Mouse (Mus musculus) common myeloid progenitor, adult 5-6 weeks (primary cell): ENCODE data around the gene Tex264. TPM values are rescaled to one million over a fixed set of nuclear protein-coding genes. Genes with fewer than 3 reads are reported as not detected.
"Not testable (repeated sequence)": the region's sequence is repeated elsewhere in the genome, so short reads cannot be mapped to it uniquely, and the experiment has no call there.

Experiments
- ATAC-seq: replicated peaks from 2 replicates; pipeline ENCODE4 v1.8.0; 2016; ENCODE audit warnings: low read depth, mild to moderate bottlenecking, moderate TSS enrichment, inconsistent platforms; ENCODE audit not compliant: poor library complexity, severe bottlenecking
- total RNA-seq: library from RNA; stranded (forward); fragments of 200-1000, 187-1606 nt; gene quantifications from 2 replicates; pipeline ENCODE4 v1.2.3, GENCODE M21; 2017

Gene Tex264
- total RNA-seq, 1 experiment from 2014 or later = 20.0 TPM

GRCm38 (mm10) chr9:106664856-106665255 lies 20.9 kb downstream of the Tex264 start:
- ATAC-seq = no peak

DNA sequence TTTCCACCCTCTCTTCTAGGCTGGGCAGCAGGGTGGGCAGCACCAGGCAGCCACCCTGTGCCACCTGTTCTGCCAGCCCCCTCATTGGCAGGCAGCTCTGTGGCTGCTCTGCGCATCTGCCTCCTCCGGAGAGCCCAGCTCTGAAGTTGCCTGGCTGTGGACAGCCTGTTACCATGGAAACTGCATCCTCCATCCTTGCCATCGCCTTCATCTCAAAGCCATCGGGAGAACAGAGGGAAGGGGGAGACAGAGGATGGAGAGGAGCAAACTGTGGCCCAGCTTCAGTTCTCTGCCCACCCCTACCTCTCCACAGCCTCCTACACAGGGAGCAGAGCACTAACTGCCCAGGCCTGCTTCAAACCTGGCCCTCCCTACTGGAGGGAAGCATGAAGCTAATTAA lies 21.3 kb downstream of the Tex264 start:
- ATAC-seq = no peak

- ATAC-seq = no peak
These were observed 22.5 kb downstream of the Tex264 start for GRCm38 (mm10) chr9:106663200-106663599.

DNA sequence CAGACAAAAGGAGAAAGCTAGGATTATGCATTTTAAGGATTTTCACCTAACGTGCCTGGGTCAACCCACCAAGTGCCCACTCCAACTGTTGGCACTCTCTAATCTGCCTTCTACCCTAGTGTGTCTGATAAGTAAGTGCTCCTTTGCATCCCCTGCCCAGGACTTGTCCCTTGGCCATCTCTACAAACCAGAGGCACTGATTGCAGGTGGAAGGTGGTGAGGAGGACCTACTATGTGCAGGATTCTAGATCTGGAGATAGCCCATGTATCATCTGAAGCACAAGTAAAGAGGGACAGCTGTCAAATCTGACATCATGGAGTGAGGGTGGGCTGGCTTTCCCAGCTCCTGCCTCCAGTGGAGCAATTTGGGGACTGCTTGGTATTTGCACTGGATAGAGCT lies 25.8 kb downstream of the Tex264 start:
- ATAC-seq = no peak

DNA sequence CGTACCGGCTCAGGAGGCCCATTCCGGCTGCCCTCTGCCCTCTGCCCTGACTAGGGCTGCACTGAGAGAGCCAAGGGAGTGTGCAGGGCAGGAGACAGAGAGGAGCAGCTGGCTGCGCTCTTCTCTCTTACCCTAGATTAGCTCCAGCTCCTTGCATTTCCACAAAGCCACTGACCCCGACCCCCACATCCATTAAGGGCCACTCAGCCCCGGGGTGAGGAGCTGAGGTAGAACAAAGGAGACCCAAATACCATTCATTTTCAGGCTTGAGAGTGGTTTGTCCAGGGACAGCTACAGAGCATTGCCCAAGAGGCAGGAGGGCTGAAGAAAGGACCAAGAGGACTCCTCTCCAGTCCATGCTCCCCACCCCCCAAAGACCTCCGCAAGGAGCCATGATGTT lies 26.3 kb downstream of the Tex264 start:
- no peak for ATAC-seq

- no peak for ATAC-seq
These were observed 28.1 kb downstream of the Tex264 start for GRCm38 (mm10) chr9:106657592-106657991.

- ATAC-seq = no peak
These were observed 28.9 kb downstream of the Tex264 start for GRCm38 (mm10) chr9:106656820-106657219.

DNA sequence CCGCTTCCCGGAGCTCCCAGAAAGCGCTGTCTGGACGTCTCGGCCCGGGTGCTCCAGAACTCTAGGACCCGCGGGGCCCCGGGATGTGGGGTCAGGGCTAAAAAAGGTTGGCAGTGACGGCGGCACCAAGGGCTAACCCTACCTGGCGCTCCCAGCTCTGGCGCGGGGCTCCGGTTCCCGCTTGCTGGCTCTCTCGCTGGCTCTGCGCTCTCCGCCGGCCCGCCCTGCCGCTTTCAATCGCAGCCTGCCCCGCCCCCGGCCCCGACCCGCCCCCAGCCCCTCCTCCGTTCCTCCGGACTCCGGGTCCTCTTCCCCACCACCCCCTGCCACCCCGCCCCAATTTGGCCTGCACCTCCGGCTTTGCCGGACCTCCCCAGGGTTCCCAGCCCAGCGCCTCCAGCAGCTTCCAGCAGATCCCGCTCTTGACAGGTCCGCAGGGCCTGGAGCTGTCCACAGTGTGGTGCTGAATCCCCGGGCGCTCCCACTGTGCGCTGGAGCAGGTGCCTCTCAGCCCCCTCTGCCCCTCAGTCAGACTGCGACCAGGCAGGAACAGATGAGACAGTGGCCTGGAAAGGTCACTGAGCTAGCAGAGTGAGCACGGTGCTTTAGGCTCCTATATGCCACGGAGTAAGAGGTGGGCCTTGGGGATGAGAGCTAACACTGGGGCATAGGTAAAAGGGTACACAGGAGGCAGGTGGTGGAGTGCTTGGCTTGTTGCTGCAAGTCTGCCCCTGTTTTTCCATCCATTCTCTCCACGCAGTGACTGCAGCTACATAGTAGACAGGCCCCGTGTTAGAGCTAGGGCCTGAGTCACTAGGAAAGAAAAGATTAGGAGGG lies 29.6 kb downstream of the Tex264 start, which contains the start of gene Grm2:
Grm2 (minus strand) TSS at position 199 of the 837 bp plus-strand sequence.
- ATAC-seq = peak; percentile 87

DNA sequence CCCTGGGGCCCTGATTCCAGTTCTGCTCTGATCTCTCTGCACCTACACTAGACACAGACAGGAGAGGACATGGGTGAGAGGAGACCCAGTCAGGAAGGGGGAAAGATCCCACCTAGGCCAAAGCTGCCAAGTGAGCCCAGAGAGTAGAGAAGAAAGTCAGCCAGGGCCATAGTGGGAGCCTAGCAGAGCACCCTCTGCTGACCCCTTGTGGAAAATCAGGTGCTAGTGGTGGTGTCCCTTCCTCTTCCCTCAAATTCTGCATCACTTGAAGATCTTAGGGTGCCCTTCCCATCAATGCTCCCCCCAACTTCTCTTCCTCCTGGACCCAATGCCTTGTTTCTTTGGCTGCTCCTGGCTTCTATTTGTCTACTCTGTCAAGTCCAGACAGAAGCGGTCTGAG lies 33.0 kb downstream of the Tex264 start:
- ATAC-seq = no peak

DNA sequence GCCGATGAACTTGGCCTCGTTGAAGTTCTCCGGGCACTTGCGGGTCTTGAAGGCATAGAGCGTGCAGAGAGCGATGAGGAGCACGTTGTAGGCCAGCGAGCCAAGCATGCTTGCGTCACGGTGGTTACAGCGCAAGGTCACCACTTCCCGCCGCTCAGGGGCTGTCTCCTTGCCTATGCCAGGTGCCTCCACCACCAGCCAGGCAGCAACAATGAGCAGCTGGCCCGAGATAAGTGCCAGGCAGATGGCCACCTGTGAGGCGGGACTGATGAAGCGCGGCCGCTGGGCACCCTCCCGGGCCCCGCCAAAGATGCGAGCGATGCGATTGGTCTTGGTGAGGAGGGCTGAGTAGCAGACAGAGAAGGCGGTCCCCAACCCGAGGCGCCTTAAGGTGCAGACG lies 38.5 kb downstream of the Tex264 start:
- ATAC-seq = no peak

DNA sequence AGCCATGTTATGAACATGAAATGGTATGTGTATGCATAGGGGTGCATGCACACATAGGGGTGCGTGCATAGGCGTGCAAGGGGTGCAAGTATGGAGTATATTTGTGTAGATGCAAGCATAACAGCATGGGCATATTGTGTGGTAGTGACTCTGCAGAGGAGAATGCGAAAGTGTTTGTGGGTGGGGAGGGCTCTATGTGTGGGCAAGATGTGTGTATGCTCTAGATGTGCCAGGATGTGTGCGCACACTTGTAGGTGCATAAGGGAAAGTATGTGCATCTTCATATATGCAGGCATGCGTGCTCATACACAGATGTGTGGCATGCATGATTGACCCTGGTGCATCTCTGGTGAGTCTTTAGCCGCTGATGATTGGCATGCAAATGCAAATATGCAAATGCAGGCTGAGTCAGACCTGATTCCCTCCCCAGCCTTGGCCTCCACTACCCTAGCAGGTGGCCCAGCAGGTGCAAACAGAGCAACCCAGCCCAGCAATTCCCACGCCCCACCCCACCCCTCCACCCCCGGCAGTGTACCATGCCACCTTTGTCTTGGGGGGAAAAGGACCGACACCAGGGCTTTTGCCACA lies 39.9 kb downstream of the Tex264 start:
- no peak for ATAC-seq

GRCm38 (mm10) chr9:106643787-106644186 lies 41.9 kb downstream of the Tex264 start:
- ATAC-seq = 0 out of 2 replicates have a peak, but pooled peaks have one; percentile 48

GRCm38 (mm10) chr9:106643128-106643527 lies 42.6 kb downstream of the Tex264 start:
- ATAC-seq = peak; percentile 98

DNA sequence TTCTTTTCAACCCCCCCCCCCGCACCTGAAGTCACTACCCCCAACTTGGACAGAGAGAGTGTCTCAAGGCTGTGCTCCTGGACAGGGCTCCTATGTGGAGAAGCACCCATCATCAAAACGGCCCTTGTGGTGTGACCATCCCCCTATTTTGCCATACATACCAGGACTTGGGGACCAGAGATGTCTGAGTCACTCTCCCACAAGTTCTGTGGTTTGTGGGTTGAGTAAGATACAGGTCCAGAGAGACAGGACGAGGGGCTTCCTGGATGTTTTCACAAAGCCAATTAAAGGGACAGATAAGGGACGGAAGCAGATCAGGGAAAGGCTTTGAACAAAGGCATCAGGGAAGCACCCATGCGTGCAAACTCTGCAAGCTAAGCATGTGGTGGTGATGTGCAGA lies 44.4 kb downstream of the Tex264 start:
- ATAC-seq = no peak

GRCm38 (mm10) chr9:106638154-106638553 lies 47.6 kb downstream of the Tex264 start:
- no peak for ATAC-seq

- no peak for ATAC-seq
These were observed 53.5 kb downstream of the Tex264 start for GRCm38 (mm10) chr9:106632185-106632584.

- not testable (repeated sequence) for ATAC-seq
These were observed 57.9 kb downstream of the Tex264 start for GRCm38 (mm10) chr9:106627796-106628195.

- ATAC-seq = no peak
These were observed 59.4 kb downstream of the Tex264 start, which contains the start of gene Iqcf6 for GRCm38 (mm10) chr9:106626282-106626681. TSS of gene Iqcf6 (plus strand) at chr9:106626582.

DNA sequence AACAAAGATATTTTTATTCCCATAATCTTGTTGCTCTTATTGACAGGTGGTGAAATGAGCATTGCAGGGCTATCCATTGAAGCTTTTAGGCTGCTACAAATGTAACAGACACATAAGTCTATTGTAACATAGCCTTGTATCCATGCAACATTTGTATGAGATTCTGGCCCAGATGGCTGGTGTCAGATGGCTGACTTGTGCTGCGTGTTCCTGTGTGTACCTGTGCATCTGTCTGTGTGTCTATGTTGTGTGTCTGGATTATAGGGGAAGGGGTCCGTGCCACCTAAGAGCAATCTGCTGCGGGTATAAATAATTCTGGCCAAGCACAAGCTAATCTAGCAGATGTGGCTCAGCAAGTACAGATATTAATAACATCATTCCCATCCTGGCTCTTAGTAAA lies 68.2 kb downstream of the Tex264 start:
- no peak for ATAC-seq

- ATAC-seq = no peak
These were observed 69.4 kb downstream of the Tex264 start for GRCm38 (mm10) chr9:106616306-106616705.

- no peak for ATAC-seq
These were observed 71.1 kb downstream of the Tex264 start for GRCm38 (mm10) chr9:106614616-106615015.
